18 mouse cellular contexts compared by ENCODE assay signal in genomic region chr4:106628650-106629360, GRCm38 (mm10). TPM values are rescaled to one million over a fixed set of nuclear protein-coding genes. Genes with fewer than 3 reads are reported as not detected.
A peak's percentile ranks its signal among the peaks of the same experiment; 100 is the strongest.
DNase-seq lines count a peak whose midpoint lies in the region; ATAC-seq lines count a peak whose summit lies in the region.
"Had no signal": no experiment of that assay in that cellular context is flagged by ENCODE, and none has a peak within 500 bp of the region (broad histone marks: within the 10 kb centered on the region; RNA-seq: fewer than 3 reads in every experiment).

No protein-coding gene starts in this region.

- 29% methylated on average over 9 of the region's 9 CpGs for WGBS in liver, embryonic 16.5 days (ENCODE audit: insufficient replicate concordance)
- 28% methylated on average over 9 of the region's 9 CpGs for WGBS in liver, embryonic 11.5 days
- 30% methylated on average over 9 of the region's 9 CpGs for whole genome bisulfite sequencing in intestine, embryonic 14.5 days
- WGBS in kidney, embryonic 14.5 days = 49% methylated on average over 9 of the region's 9 CpGs

- no peak overlapping the region for H3K4me2 ChIP-seq in liver, embryonic 16.5 days (ENCODE audit: low read depth, low read length)
- no peak overlapping the region for H3K4me2 ChIP-seq in liver, embryonic 11.5 days
- H3K4me2 ChIP-seq in intestine, embryonic 14.5 days (ENCODE audit: low read length) = no peak overlapping the region; the same call in 1 of the 2 replicates
- H3K4me2 ChIP-seq in kidney, embryonic 14.5 days (replicated peaks; ENCODE audit: low read depth, low read length) = no peak overlapping the region
- H3K4me2 ChIP-seq: liver, embryonic 15.5 days; neural tube, embryonic 13.5 days had no signal

- DNase-seq in liver, embryonic 11.5 days (ENCODE audit: low spot score) = no peak
- no peak for DNase-seq in intestine, embryonic 14.5 days (ENCODE audit: low spot score)
- peak; percentile 34 for DNase-seq in lung, postnatal 25 days (ENCODE audit: low spot score)
- no peak for DNase-seq in left cerebral cortex, postnatal 4 days
- no peak for DNase-seq in natural killer cell, adult 2 months (ENCODE audit: low spot score in 2 of 2)
- no peak for DNase-seq in right cerebral cortex, postnatal 4 days
- DNase-seq: cerebellum, postnatal 10 days; heart, postnatal 14 days; midbrain, embryonic 14.5 days; retina, postnatal 1 day had no signal

- intact Hi-C loops in left cerebral cortex, postnatal 4 days (cut with DNase I) = no loop called here

- H3K9me3 ChIP-seq in liver, embryonic 16.5 days (replicated peaks; ENCODE audit: control insufficient read depth, low read length) = no peaks in the 10 kb centered on the region
- H3K9me3 ChIP-seq in liver, embryonic 11.5 days (ENCODE audit: control insufficient read depth, low read length) = no peaks in the 10 kb centered on the region
- H3K9me3 ChIP-seq in intestine, embryonic 14.5 days (ENCODE audit: control insufficient read depth, low read length) = no peaks in the 10 kb centered on the region
- no peaks in the 10 kb centered on the region for H3K9me3 ChIP-seq in kidney, embryonic 14.5 days (ENCODE audit: control insufficient read depth, low read length)
- H3K9me3 ChIP-seq: forebrain, embryonic 10.5 days; liver, embryonic 15.5 days; neural tube, embryonic 13.5 days had no signal

- no peaks in the 10 kb centered on the region; the same call in 1 of the 2 replicates for H3K4me1 ChIP-seq in liver, embryonic 16.5 days (ENCODE audit: control insufficient read depth, low read depth, low read length)
- no peaks in the 10 kb centered on the region; the same call in 1 of the 2 replicates for H3K4me1 ChIP-seq in liver, embryonic 11.5 days (replicated peaks; ENCODE audit: control insufficient read depth, insufficient read depth, low read length)
- peaks cover 29% of the 10 kb centered on the region for H3K4me1 ChIP-seq in intestine, embryonic 14.5 days (replicated peaks; ENCODE audit: control insufficient read depth, insufficient read depth, low read length)
- H3K4me1 ChIP-seq in kidney, embryonic 14.5 days (ENCODE audit: control insufficient read depth, insufficient read depth, low read length) = peaks cover 26% of the 10 kb centered on the region

- H3K4me3 ChIP-seq in liver, embryonic 16.5 days (ENCODE audit: low read depth, low read length) = no peak overlapping the region
- H3K4me3 ChIP-seq in liver, embryonic 11.5 days (ENCODE audit: low read depth, low read length) = no peak overlapping the region
- H3K4me3 ChIP-seq in intestine, embryonic 14.5 days (ENCODE audit: low read depth, low read length) = no peak overlapping the region
- no peak overlapping the region for H3K4me3 ChIP-seq in kidney, embryonic 14.5 days (ENCODE audit: low read length)
- H3K4me3 ChIP-seq: forebrain, embryonic 10.5 days; liver, embryonic 15.5 days; neural tube, embryonic 13.5 days had no signal

- H3K9ac ChIP-seq in liver, embryonic 16.5 days (ENCODE audit: low read depth, low read length) = no peak overlapping the region
- H3K9ac ChIP-seq in liver, embryonic 11.5 days (ENCODE audit: low read depth, low read length) = no peak overlapping the region
- no peak overlapping the region for H3K9ac ChIP-seq in intestine, embryonic 14.5 days (ENCODE audit: low read length)
- no peak overlapping the region for H3K9ac ChIP-seq in kidney, embryonic 14.5 days (ENCODE audit: low read depth, low read length)
- H3K9ac ChIP-seq: liver, embryonic 15.5 days; neural tube, embryonic 13.5 days had no signal

- H3K27ac ChIP-seq in liver, embryonic 16.5 days (ENCODE audit: low read length) = no peak overlapping the region
- no peak overlapping the region for H3K27ac ChIP-seq in liver, embryonic 11.5 days (ENCODE audit: low read depth, low read length)
- 0 out of 2 replicates have a peak overlapping the region, but pooled peaks have one; percentile 38 for H3K27ac ChIP-seq in intestine, embryonic 14.5 days (ENCODE audit: low read depth)
- H3K27ac ChIP-seq in kidney, embryonic 14.5 days (ENCODE audit: low read depth, low read length) = 0 out of 2 replicates have a peak overlapping the region, but pooled peaks have one; percentile 17
- H3K27ac ChIP-seq: forebrain, embryonic 10.5 days; liver, embryonic 15.5 days; neural tube, embryonic 13.5 days had no signal

- no peaks in the 10 kb centered on the region for H3K36me3 ChIP-seq in liver, embryonic 16.5 days (ENCODE audit: control insufficient read depth, insufficient read depth)
- H3K36me3 ChIP-seq in liver, embryonic 11.5 days (ENCODE audit: control insufficient read depth, insufficient read depth, low read length) = no peaks in the 10 kb centered on the region
- H3K36me3 ChIP-seq in intestine, embryonic 14.5 days (ENCODE audit: control insufficient read depth, insufficient read depth, low read length) = no peaks in the 10 kb centered on the region
- H3K36me3 ChIP-seq in kidney, embryonic 14.5 days (ENCODE audit: control insufficient read depth, insufficient read depth, low read length) = no peaks in the 10 kb centered on the region
- H3K36me3 ChIP-seq: forebrain, embryonic 10.5 days; liver, embryonic 15.5 days; neural tube, embryonic 13.5 days had no signal

- H3K27me3 ChIP-seq in liver, embryonic 16.5 days (ENCODE audit: control insufficient read depth, insufficient read depth, low read depth, low read length) = peaks cover 4% of the 10 kb centered on the region
- H3K27me3 ChIP-seq in liver, embryonic 11.5 days (replicated peaks; ENCODE audit: control insufficient read depth, insufficient read depth, low read length) = peaks cover 22% of the 10 kb centered on the region
- peaks cover 5% of the 10 kb centered on the region for H3K27me3 ChIP-seq in intestine, embryonic 14.5 days (replicated peaks; ENCODE audit: control insufficient read depth, insufficient read depth, low read length)
- H3K27me3 ChIP-seq in kidney, embryonic 14.5 days (ENCODE audit: control insufficient read depth, insufficient read depth, low read length) = peaks cover 4% of the 10 kb centered on the region

- peak; percentile 54; the same call in 1 of the 2 replicates for ATAC-seq in liver, embryonic 16.5 days (ENCODE audit: low read depth)
- ATAC-seq in liver, embryonic 11.5 days (replicated peaks; ENCODE audit: low FRiP score) = no peak
- peak; percentile 66 for ATAC-seq in intestine, embryonic 14.5 days (replicated peaks; ENCODE audit: low FRiP score, low TSS enrichment, low read depth)
- ATAC-seq in kidney, embryonic 14.5 days (ENCODE audit: low FRiP score, low TSS enrichment) = no peak

RNA-seq across cellular contexts. Expression of gene Ttc22, which starts 6.6 kb away (rescaled TPM):
- 0.04 and 0.22 TPM in 2 replicates for polyA plus RNA-seq in liver, embryonic 16.5 days (2015; fragmentation: Nextera tagmentation; extraction: Ambion mirVana)
- polyA plus RNA-seq in liver, embryonic 11.5 days (2014; fragmentation: Nextera tagmentation; extraction: Ambion mirVana) = 0.12 TPM in 2 replicates
- polyA plus RNA-seq in intestine, embryonic 14.5 days (2014; fragmentation: Nextera tagmentation; extraction: Ambion mirVana) = 1.1 and 2.0 TPM in 2 replicates
- 4.6 and 5.7 TPM in 2 replicates for polyA plus RNA-seq in kidney, embryonic 14.5 days (2014; fragmentation: Nextera tagmentation; extraction: Ambion mirVana)
- total RNA-seq in left cerebral cortex, postnatal 4 days (2021) = 1 to 10 TPM; 1.6 to 1.9 TPM
- polyA plus RNA-seq: forebrain, embryonic 10.5 days had no signal

RNA-seq across cellular contexts. Expression of gene Lexm, which starts 11.8 kb away (rescaled TPM):
- polyA plus RNA-seq in liver, embryonic 16.5 days (2015; fragmentation: Nextera tagmentation; extraction: Ambion mirVana) = not detected in 2 replicates
- polyA plus RNA-seq in liver, embryonic 11.5 days (2014; fragmentation: Nextera tagmentation; extraction: Ambion mirVana) = 0.30 and 0.52 TPM in 2 replicates
- 0.39 TPM in 1 of 2 replicates, not detected in the other for polyA plus RNA-seq in intestine, embryonic 14.5 days (2014; fragmentation: Nextera tagmentation; extraction: Ambion mirVana)
- not detected in 2 replicates for polyA plus RNA-seq in kidney, embryonic 14.5 days (2014; fragmentation: Nextera tagmentation; extraction: Ambion mirVana)
- under 1 TPM in 1 of 2 experiments, not detected in 1; 0.22 TPM for total RNA-seq in left cerebral cortex, postnatal 4 days (2021)
- total RNA-seq: adrenal gland, adult 18-20 months; heart, adult 8-10 months; heart, postnatal 14 days; left cerebral cortex, adult 8-10 months had no signal
- polyA plus RNA-seq: forebrain, embryonic 10.5 days; liver, embryonic 15.5 days; midbrain, embryonic 14.5 days had no signal

RNA-seq across cellular contexts. Expression of gene Pars2, which starts 22.1 kb away (rescaled TPM):
- 4.9 and 5.4 TPM in 2 replicates for polyA plus RNA-seq in liver, embryonic 16.5 days (2015; fragmentation: Nextera tagmentation; extraction: Ambion mirVana)
- 11.5 and 11.7 TPM in 2 replicates for polyA plus RNA-seq in liver, embryonic 11.5 days (2014; fragmentation: Nextera tagmentation; extraction: Ambion mirVana)
- 17.2 and 17.9 TPM in 2 replicates for polyA plus RNA-seq in intestine, embryonic 14.5 days (2014; fragmentation: Nextera tagmentation; extraction: Ambion mirVana)
- 10.9 and 14.0 TPM in 2 replicates for polyA plus RNA-seq in kidney, embryonic 14.5 days (2014; fragmentation: Nextera tagmentation; extraction: Ambion mirVana)
- 1 to 10 TPM; 6.0 to 9.2 TPM for total RNA-seq in left cerebral cortex, postnatal 4 days (2021)

RNA-seq across cellular contexts. Expression of gene Ttc4, which starts 49.9 kb away (rescaled TPM):
- polyA plus RNA-seq in liver, embryonic 16.5 days (2015; fragmentation: Nextera tagmentation; extraction: Ambion mirVana) = 33.6 and 34.0 TPM in 2 replicates
- polyA plus RNA-seq in liver, embryonic 11.5 days (2014; fragmentation: Nextera tagmentation; extraction: Ambion mirVana) = 72.3 and 74.8 TPM in 2 replicates
- 82.0 and 83.1 TPM in 2 replicates for polyA plus RNA-seq in intestine, embryonic 14.5 days (2014; fragmentation: Nextera tagmentation; extraction: Ambion mirVana)
- polyA plus RNA-seq in kidney, embryonic 14.5 days (2014; fragmentation: Nextera tagmentation; extraction: Ambion mirVana) = 60.9 and 90.5 TPM in 2 replicates
- total RNA-seq in left cerebral cortex, postnatal 4 days (2021) = 10 to 100 TPM; 57.4 to 62.1 TPM

Comparison
In these comparisons a context has a peak if more than half of its experiments do, and no peak if none do; other contexts are left out.
1. ATAC-seq: peak in liver, embryonic 16.5 days (single experiment) and intestine, embryonic 14.5 days (single experiment); none in liver, embryonic 11.5 days (single experiment) and kidney, embryonic 14.5 days (single experiment).
2. H3K27ac ChIP-seq: peak in intestine, embryonic 14.5 days (single experiment) and kidney, embryonic 14.5 days (single experiment); none in liver, embryonic 16.5 days (single experiment) and liver, embryonic 11.5 days (single experiment).